Mouse (Mus musculus): ENCODE results near the gene Gm9945. TPM values are rescaled to one million over a fixed set of nuclear protein-coding genes. Genes with fewer than 3 reads are reported as not detected.

Gm9945 gene
- total RNA-seq, 2 experiments from 2014 or later, result 2.5 to 3.4 TPM

- no peak for TF ChIP-seq CTCF (conservative IDR thresholded peaks at IDR 0.05)
- peak overlapping the region; percentile 97 for H3K27ac ChIP-seq
- DNase-seq (ENCODE audit: low spot score in 2 of 2), result no peak
- peak overlapping the region; percentile 44 for H3K4me3 ChIP-seq
Observed at GRCm38 (mm10) chr11:53469294-53469967, 10.5 kb upstream of the Gm9945 start.

GRCm38 (mm10) chr11:53469968-53470695, 9.8 kb upstream of the Gm9945 start, which contains the start of gene Gm9837:
TSS of gene Gm9837 (minus strand) at chr11:53470479.
- Histone ChIP-seq H3K27ac (peak within 1 kb of the TSS; percentile 97), H3K4me3 (peak within 1 kb of the TSS; percentile 44)
- peak; percentile 94 for TF ChIP-seq CTCF (conservative IDR thresholded peaks at IDR 0.05)
- peak; percentile 93 to 94 for DNase-seq (ENCODE audit: low spot score in 2 of 2)

- peak; percentile 66 for TF ChIP-seq CTCF (conservative IDR thresholded peaks at IDR 0.05)
- Histone ChIP-seq H3K27ac (peak overlapping the region; percentile 71), H3K4me3 (no peak overlapping the region)
- no peak for DNase-seq (ENCODE audit: low spot score in 2 of 2)
Observed at GRCm38 (mm10) chr11:53472709-53473108, 7.3 kb upstream of the Gm9945 start.

- TF ChIP-seq CTCF (conservative IDR thresholded peaks at IDR 0.05), result no peak
- DNase-seq (ENCODE audit: low spot score in 2 of 2), result peak in 1 of 2 experiments; percentile 48
- H3K4me3 ChIP-seq, result peak overlapping the region; percentile 91
- peak overlapping the region; percentile 91 for H3K27ac ChIP-seq
Observed at GRCm38 (mm10) chr11:53475620-53476019, 4.3 kb upstream of the Gm9945 start.

- Histone ChIP-seq H3K27ac (peak overlapping the region; percentile 99), H3K4me3 (peak overlapping the region; percentile 91)
- no peak for DNase-seq (ENCODE audit: low spot score in 2 of 2)
- TF ChIP-seq CTCF (conservative IDR thresholded peaks at IDR 0.05), result no peak
Observed at GRCm38 (mm10) chr11:53477833-53478232, 2.1 kb upstream of the Gm9945 start.

- peak overlapping the region; percentile 99 for H3K27ac ChIP-seq
- no peak for DNase-seq (ENCODE audit: low spot score in 2 of 2)
- peak overlapping the region; percentile 91 for H3K4me3 ChIP-seq
- no peak for TF ChIP-seq CTCF (conservative IDR thresholded peaks at IDR 0.05)
Observed at GRCm38 (mm10) chr11:53478383-53479170, 1.4 kb upstream of the Gm9945 start.

- peak overlapping the region; percentile 91 for H3K4me3 ChIP-seq
- TF ChIP-seq CTCF (conservative IDR thresholded peaks at IDR 0.05), result no peak
- peak overlapping the region; percentile 99 for H3K27ac ChIP-seq
- no peak for DNase-seq (ENCODE audit: low spot score in 2 of 2)
Observed at GRCm38 (mm10) chr11:53479171-53479782, 689 bp upstream of the Gm9945 start.

GRCm38 (mm10) chr11:53481088-53481730, 1.2 kb downstream of the Gm9945 start:
- Histone ChIP-seq H3K4me3 (peak overlapping the region; percentile 14), H3K27ac (peak overlapping the region; percentile 99)
- DNase-seq (ENCODE audit: low spot score in 2 of 2), result no peak
- TF ChIP-seq CTCF (conservative IDR thresholded peaks at IDR 0.05), result no peak

GRCm38 (mm10) chr11:53483159-53483891, 3.4 kb downstream of the Gm9945 start:
- no peak for DNase-seq (ENCODE audit: low spot score in 2 of 2)
- Histone ChIP-seq H3K27ac (no peak overlapping the region), H3K4me3 (no peak overlapping the region)
- no peak for TF ChIP-seq CTCF (conservative IDR thresholded peaks at IDR 0.05)

- peak; percentile 80 for TF ChIP-seq CTCF (conservative IDR thresholded peaks at IDR 0.05)
- Histone ChIP-seq H3K4me3 (no peak overlapping the region), H3K27ac (no peak overlapping the region)
- DNase-seq (ENCODE audit: low spot score in 2 of 2), result no peak
Observed at GRCm38 (mm10) chr11:53485719-53486118, 5.8 kb downstream of the Gm9945 start.

- DNase-seq (ENCODE audit: low spot score in 2 of 2), result no peak
- TF ChIP-seq CTCF (conservative IDR thresholded peaks at IDR 0.05), result no peak
- H3K27ac ChIP-seq, result no peak overlapping the region
- H3K4me3 ChIP-seq, result no peak overlapping the region
Observed at GRCm38 (mm10) chr11:53486351-53486750, 6.4 kb downstream of the Gm9945 start.
